Mouse (Mus musculus): ENCODE data around the gene Sh3gl3. TPM values are rescaled to one million over a fixed set of nuclear protein-coding genes. Genes with fewer than 3 reads are reported as not detected.
"Not testable (repeated sequence)": the region's sequence is repeated elsewhere in the genome, so short reads cannot be mapped to it uniquely, and the experiment has no call there.

Gene Sh3gl3
- total and polyA plus RNA-seq, 3 experiments: 0.22 TPM; not detected in 2

DNA sequence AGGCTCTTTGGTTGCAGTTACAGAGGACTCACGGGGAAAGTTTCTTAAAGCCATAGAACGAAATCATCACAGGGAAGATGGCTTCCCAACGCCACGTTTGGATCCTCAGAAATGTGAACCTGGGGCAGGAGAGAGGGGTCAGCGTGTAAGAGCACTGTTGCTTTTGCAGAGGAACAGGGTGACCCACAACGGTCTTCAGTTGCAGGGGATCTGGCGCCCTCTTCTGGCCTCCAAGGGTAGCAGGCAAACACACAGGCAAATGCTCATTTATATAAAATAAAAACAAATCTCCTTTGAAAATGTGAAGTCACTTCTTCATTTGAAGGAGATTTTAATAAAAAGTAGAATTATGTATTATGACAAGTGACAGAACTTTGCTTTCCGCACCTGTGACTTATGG, 89.5 kb downstream of the Sh3gl3 start:
- H3K4me1 ChIP-seq (ENCODE audit: insufficient read depth, low read depth, low read length): no peaks in the 10 kb centered on the region
- no peak overlapping the region for H3K4me3 ChIP-seq (ENCODE audit: low read depth, low read length)
- no peaks in the 10 kb centered on the region for H3K36me3 ChIP-seq (replicated peaks)
- ATAC-seq (ENCODE audit: extremely low read depth, insufficient number of reproducible peaks, low FRiP score, poor library complexity, severe bottlenecking) (no peak), DNase-seq (ENCODE audit: low spot score) (no peak)
- TF ChIP-seq CTCF (IDR thresholded peaks at IDR 0.05; ENCODE audit: low read depth, low read length) (peak; percentile 23; the same call in 1 of the 2 replicates), TAL1 (conservative IDR thresholded peaks at IDR 0.05; ENCODE audit: low read depth, low read length) (no peak)
- H3K9me3 ChIP-seq (replicated peaks): peaks cover 40% of the 10 kb centered on the region
- H3K27me3 ChIP-seq (ENCODE audit: insufficient read depth, low read length): no peaks in the 10 kb centered on the region

DNA sequence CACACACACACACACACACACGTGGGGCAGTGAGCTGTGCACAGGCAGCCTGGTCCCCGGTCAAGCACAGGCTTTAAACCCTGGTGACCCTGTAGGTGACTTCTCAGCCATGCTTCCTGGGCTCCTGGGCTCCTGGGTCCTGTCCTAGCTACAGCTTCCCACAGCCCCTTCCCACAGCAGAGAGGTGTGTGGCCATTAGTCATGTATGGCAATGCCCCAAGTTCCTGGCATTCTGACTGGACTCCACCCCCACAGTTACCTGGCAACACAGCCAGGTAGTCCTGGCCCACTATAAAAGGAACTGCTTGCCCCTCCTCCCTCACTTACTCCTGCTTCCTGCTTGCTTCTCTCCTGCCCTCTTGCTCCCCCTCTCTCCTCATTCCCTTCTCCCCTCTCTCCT, 90.5 kb downstream of the Sh3gl3 start:
- TF ChIP-seq POLR2AphosphoS5 (IDR thresholded peaks at IDR 0.05; ENCODE audit: insufficient replicate concordance, low read depth, low read length): no peak
- no peak for TF ChIP-seq GATA2 (IDR thresholded peaks at IDR 0.05; ENCODE audit: borderline replicate concordance, low read depth, low read length)
- TF ChIP-seq TAL1 (conservative IDR thresholded peaks at IDR 0.05; ENCODE audit: low read depth, low read length): no peak
- TF ChIP-seq CTCF (IDR thresholded peaks at IDR 0.05; ENCODE audit: low read depth, low read length): no peak
- no peak for TF ChIP-seq GATA1 (IDR thresholded peaks at IDR 0.05; ENCODE audit: borderline replicate concordance, low read length)
- H3K27me3 ChIP-seq (ENCODE audit: insufficient read depth, low read length): no peaks in the 10 kb centered on the region
- DNase-seq (ENCODE audit: low spot score): no peak
- H3K4me1 ChIP-seq (ENCODE audit: insufficient read depth, low read depth, low read length): no peaks in the 10 kb centered on the region
- no peaks in the 10 kb centered on the region for H3K36me3 ChIP-seq (replicated peaks)
- no peak for ATAC-seq (ENCODE audit: extremely low read depth, insufficient number of reproducible peaks, low FRiP score, poor library complexity, severe bottlenecking)
- no peak overlapping the region for H3K4me3 ChIP-seq (ENCODE audit: low read depth, low read length)
- H3K9me3 ChIP-seq (replicated peaks): peaks cover 39% of the 10 kb centered on the region

DNA sequence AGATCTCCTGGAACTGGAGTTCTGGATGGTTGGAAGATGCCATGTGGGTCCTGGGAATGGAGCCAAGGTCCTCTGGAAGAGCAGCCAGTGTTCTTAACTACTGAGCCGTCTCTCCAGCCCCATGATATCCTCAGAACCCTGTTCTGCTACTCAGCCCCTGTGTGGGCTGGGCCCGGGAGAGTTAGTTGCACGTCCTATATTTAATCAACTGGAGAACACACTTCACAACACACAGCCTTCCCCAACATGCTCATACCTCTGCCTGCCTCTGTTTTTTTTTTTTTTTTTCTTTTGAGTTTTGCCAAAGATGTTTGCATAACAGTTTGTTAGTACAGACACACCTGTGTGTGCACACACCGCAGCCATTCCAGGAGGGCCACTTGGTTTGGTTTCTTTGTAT, 91.7 kb downstream of the Sh3gl3 start:
- DNase-seq (ENCODE audit: low spot score) (no peak), ATAC-seq (ENCODE audit: extremely low read depth, insufficient number of reproducible peaks, low FRiP score, poor library complexity, severe bottlenecking) (no peak)
- H3K27me3 ChIP-seq (ENCODE audit: insufficient read depth, low read length): no peaks in the 10 kb centered on the region
- H3K36me3 ChIP-seq (replicated peaks): no peaks in the 10 kb centered on the region
- peaks cover 42% of the 10 kb centered on the region for H3K9me3 ChIP-seq (replicated peaks)
- TF ChIP-seq TAL1 (conservative IDR thresholded peaks at IDR 0.05; ENCODE audit: low read depth, low read length) (no peak), POLR2AphosphoS5 (IDR thresholded peaks at IDR 0.05; ENCODE audit: insufficient replicate concordance, low read depth, low read length) (no peak), GATA2 (IDR thresholded peaks at IDR 0.05; ENCODE audit: borderline replicate concordance, low read depth, low read length) (no peak), GATA1 (IDR thresholded peaks at IDR 0.05; ENCODE audit: borderline replicate concordance, low read length) (no peak), CTCF (IDR thresholded peaks at IDR 0.05; ENCODE audit: low read depth, low read length) (no peak)
- no peaks in the 10 kb centered on the region for H3K4me1 ChIP-seq (ENCODE audit: insufficient read depth, low read depth, low read length)
- no peak overlapping the region for H3K4me3 ChIP-seq (ENCODE audit: low read depth, low read length)

DNA sequence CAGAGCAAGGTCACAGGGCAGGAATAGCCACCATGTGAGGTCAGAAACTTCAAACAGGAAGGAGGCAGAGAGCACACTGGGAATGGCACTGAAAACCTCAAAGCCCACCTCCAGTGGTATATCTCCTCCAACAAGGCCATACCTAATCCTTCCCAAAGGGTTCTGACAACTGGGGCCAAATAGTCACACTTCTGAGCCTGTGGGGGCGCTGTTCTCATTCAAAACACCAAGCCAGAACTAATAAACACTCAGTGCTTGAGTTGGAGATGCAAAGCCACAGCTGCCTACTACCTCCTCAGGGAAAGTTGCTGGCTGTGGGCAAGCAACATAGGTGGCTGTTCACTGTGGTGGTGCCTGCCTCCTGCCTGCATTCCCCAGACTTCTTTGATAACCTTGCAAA, 96.3 kb downstream of the Sh3gl3 start:
- ATAC-seq (ENCODE audit: extremely low read depth, insufficient number of reproducible peaks, low FRiP score, poor library complexity, severe bottlenecking): no peak
- Histone ChIP-seq H3K27me3 (ENCODE audit: insufficient read depth, low read length) (no peaks in the 10 kb centered on the region), H3K4me1 (ENCODE audit: insufficient read depth, low read depth, low read length) (no peaks in the 10 kb centered on the region), H3K4me3 (ENCODE audit: low read depth, low read length) (no peak overlapping the region), H3K9me3 (replicated peaks) (peaks cover 32% of the 10 kb centered on the region), H3K36me3 (replicated peaks) (no peaks in the 10 kb centered on the region)
- no peak for TF ChIP-seq POLR2AphosphoS5 (IDR thresholded peaks at IDR 0.05; ENCODE audit: insufficient replicate concordance, low read depth, low read length)
- TF ChIP-seq TAL1 (conservative IDR thresholded peaks at IDR 0.05; ENCODE audit: low read depth, low read length): no peak
- TF ChIP-seq GATA1 (IDR thresholded peaks at IDR 0.05; ENCODE audit: borderline replicate concordance, low read length): no peak
- TF ChIP-seq GATA2 (IDR thresholded peaks at IDR 0.05; ENCODE audit: borderline replicate concordance, low read depth, low read length): no peak
- no peak for TF ChIP-seq CTCF (IDR thresholded peaks at IDR 0.05; ENCODE audit: low read depth, low read length)
- DNase-seq (ENCODE audit: low spot score): no peak

DNA sequence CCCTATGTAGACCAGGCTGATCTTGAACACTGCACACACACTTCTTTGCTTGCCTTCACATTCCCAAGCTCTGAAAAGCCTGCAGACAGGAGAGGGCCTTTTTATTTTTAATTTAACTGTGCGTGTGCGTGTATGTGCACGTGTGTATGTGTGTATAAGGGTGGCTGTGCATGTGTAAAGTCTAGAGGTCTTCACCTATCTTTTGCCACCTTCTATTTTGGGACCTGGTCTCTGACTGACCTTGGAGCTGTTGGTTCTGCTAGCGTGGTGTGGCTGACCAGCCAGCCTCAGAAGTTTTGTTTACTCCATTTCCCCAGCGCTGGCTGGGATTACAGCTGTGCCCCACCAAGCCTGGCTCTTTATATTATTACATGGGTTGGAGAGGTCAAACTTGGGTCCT, 98.1 kb downstream of the Sh3gl3 start:
- Histone ChIP-seq H3K4me3 (ENCODE audit: low read depth, low read length) (no peak overlapping the region), H3K36me3 (replicated peaks) (no peaks in the 10 kb centered on the region), H3K9me3 (replicated peaks) (peaks cover 47% of the 10 kb centered on the region), H3K27me3 (ENCODE audit: insufficient read depth, low read length) (no peaks in the 10 kb centered on the region), H3K4me1 (ENCODE audit: insufficient read depth, low read depth, low read length) (no peaks in the 10 kb centered on the region)
- no peak for ATAC-seq (ENCODE audit: extremely low read depth, insufficient number of reproducible peaks, low FRiP score, poor library complexity, severe bottlenecking)
- DNase-seq (ENCODE audit: low spot score): no peak
- TF ChIP-seq TAL1 (conservative IDR thresholded peaks at IDR 0.05; ENCODE audit: low read depth, low read length) (no peak), GATA2 (IDR thresholded peaks at IDR 0.05; ENCODE audit: borderline replicate concordance, low read depth, low read length) (no peak), POLR2AphosphoS5 (IDR thresholded peaks at IDR 0.05; ENCODE audit: insufficient replicate concordance, low read depth, low read length) (no peak), GATA1 (IDR thresholded peaks at IDR 0.05; ENCODE audit: borderline replicate concordance, low read length) (no peak), CTCF (IDR thresholded peaks at IDR 0.05; ENCODE audit: low read depth, low read length) (no peak)

DNA sequence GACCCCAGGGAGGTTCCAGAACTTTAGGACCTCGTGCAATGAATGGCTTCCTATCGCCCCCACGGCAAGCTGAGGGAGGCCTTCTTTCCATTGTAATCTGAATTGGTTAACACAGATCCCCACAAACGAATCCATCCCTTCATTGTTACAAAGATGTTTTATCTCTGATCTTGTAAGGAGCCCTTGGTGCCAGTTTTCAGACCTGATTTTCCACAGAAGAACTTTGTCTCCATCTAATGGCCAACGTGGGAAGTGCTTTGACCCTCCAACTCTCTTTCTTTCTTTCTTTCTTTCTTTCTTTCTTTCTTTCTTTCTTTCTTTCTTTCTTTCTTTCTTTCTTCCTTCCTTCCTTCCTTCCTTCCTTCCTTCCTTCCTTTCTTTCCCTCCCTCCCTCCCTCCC, 99.2 kb downstream of the Sh3gl3 start:
- not testable (repeated sequence) for DNase-seq (ENCODE audit: low spot score); ATAC-seq (ENCODE audit: extremely low read depth, insufficient number of reproducible peaks, low FRiP score, poor library complexity, severe bottlenecking)
- H3K9me3 ChIP-seq (replicated peaks): peaks cover 58% of the 10 kb centered on the region

DNA sequence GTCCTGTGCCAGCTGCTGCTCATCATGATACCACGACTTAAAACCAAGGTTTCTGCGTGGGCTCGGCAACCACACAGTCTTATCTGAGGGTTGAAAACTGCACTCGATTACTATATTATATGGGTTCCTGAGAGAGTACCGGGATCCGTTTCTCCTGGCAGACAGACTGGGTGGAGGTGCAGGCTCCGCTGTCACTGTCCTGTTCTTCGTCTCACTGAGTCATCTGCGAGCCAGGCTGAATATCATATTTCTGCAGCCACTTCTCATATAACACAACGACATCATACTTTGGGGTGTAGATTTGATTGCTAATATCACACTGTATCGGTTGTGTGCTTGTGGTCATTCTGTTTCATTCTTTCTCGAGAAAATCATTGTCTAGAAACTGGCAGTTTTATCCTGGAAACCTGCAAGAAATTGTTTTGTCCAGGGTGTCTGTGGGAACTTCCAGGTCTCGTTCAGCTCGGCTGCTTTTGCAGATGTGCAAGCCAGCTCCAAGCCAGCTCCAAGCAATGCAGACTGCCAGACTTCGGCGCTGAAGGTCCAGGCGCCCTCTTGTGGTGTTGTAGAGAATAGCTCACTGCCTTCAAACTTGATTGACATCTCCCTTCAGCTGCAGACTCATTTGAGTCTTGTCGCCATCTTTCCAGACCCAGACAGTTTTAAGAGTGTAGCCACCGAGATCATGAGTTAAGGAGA, 100.5 kb downstream of the Sh3gl3 start:
- no peaks in the 10 kb centered on the region for H3K4me1 ChIP-seq (ENCODE audit: insufficient read depth, low read depth, low read length)
- peaks cover 62% of the 10 kb centered on the region for H3K9me3 ChIP-seq (replicated peaks)
- H3K36me3 ChIP-seq (replicated peaks): no peaks in the 10 kb centered on the region
- H3K27me3 ChIP-seq (ENCODE audit: insufficient read depth, low read length): no peaks in the 10 kb centered on the region
- TF ChIP-seq GATA1 (IDR thresholded peaks at IDR 0.05; ENCODE audit: borderline replicate concordance, low read length) (no peak), CTCF (IDR thresholded peaks at IDR 0.05; ENCODE audit: low read depth, low read length) (peak; percentile 16; the same call in 1 of the 2 replicates)
- ATAC-seq (ENCODE audit: extremely low read depth, insufficient number of reproducible peaks, low FRiP score, poor library complexity, severe bottlenecking) (no peak), DNase-seq (ENCODE audit: low spot score) (no peak)
- no peak overlapping the region for H3K4me3 ChIP-seq (ENCODE audit: low read depth, low read length)

More for the DNA sequence above, 99.2 kb downstream of the Sh3gl3 start:
- not testable (repeated sequence) for H3K36me3 ChIP-seq (replicated peaks); H3K4me3 ChIP-seq (ENCODE audit: low read depth, low read length); H3K4me1 ChIP-seq (ENCODE audit: insufficient read depth, low read depth, low read length); H3K27me3 ChIP-seq (ENCODE audit: insufficient read depth, low read length)
